Mouse (Mus musculus): ENCODE measurements around the gene Hectd1. TPM values are rescaled to one million over a fixed set of nuclear protein-coding genes. Genes with fewer than 3 reads are reported as not detected.

Hectd1 gene
- polyA plus RNA-seq, 1 experiment: 93.5 TPM

- no peak for TF ChIP-seq POLR2A (IDR thresholded peaks at IDR 0.05; ENCODE audit: low read depth, low read length)
- TF ChIP-seq CTCF (IDR thresholded peaks at IDR 0.05; ENCODE audit: borderline replicate concordance, insufficient read depth, low read length): no peak
- Histone ChIP-seq H3K4me1 (ENCODE audit: control insufficient read depth, insufficient read depth, low read length) (peaks cover 3% of the 10 kb centered on the region), H3K27ac (ENCODE audit: insufficient read depth, low read length) (peak overlapping the region; percentile 96), H3K4me3 (ENCODE audit: insufficient read depth, low read length) (peak overlapping the region; percentile 52)
Observed at GRCm38 (mm10) chr12:51830077-51830402, 704 bp upstream of the Hectd1 start.

GRCm38 (mm10) chr12:51828716-51829289 lies 533 bp downstream of the Hectd1 start:
- TF ChIP-seq POLR2A (IDR thresholded peaks at IDR 0.05; ENCODE audit: low read depth, low read length): no peak
- TF ChIP-seq CTCF (IDR thresholded peaks at IDR 0.05; ENCODE audit: borderline replicate concordance, insufficient read depth, low read length): no peak
- Histone ChIP-seq H3K27ac (ENCODE audit: insufficient read depth, low read length) (peak overlapping the region; percentile 96), H3K4me3 (ENCODE audit: insufficient read depth, low read length) (peak overlapping the region; percentile 91), H3K4me1 (ENCODE audit: control insufficient read depth, insufficient read depth, low read length) (peaks cover 3% of the 10 kb centered on the region)

GRCm38 (mm10) chr12:51827958-51828650 lies 1.2 kb downstream of the Hectd1 start:
- TF ChIP-seq POLR2A (IDR thresholded peaks at IDR 0.05; ENCODE audit: low read depth, low read length) (no peak), CTCF (IDR thresholded peaks at IDR 0.05; ENCODE audit: borderline replicate concordance, insufficient read depth, low read length) (no peak)
- peaks cover 6% of the 10 kb centered on the region for H3K4me1 ChIP-seq (ENCODE audit: control insufficient read depth, insufficient read depth, low read length)
- H3K27ac ChIP-seq (ENCODE audit: insufficient read depth, low read length): peak overlapping the region; percentile 96; the same call in 1 of the 2 replicates
- peak overlapping the region; percentile 91 for H3K4me3 ChIP-seq (ENCODE audit: insufficient read depth, low read length)

- Histone ChIP-seq H3K4me1 (ENCODE audit: control insufficient read depth, insufficient read depth, low read length) (peaks cover 6% of the 10 kb centered on the region), H3K4me3 (ENCODE audit: insufficient read depth, low read length) (no peak overlapping the region), H3K27ac (ENCODE audit: insufficient read depth, low read length) (no peak overlapping the region)
- no peak for TF ChIP-seq POLR2A (IDR thresholded peaks at IDR 0.05; ENCODE audit: low read depth, low read length)
- no peak for TF ChIP-seq CTCF (IDR thresholded peaks at IDR 0.05; ENCODE audit: borderline replicate concordance, insufficient read depth, low read length)
Observed at GRCm38 (mm10) chr12:51825338-51825737, 4.0 kb downstream of the Hectd1 start.

- no peak overlapping the region for H3K4me3 ChIP-seq (ENCODE audit: insufficient read depth, low read length)
- no peak overlapping the region for H3K27ac ChIP-seq (ENCODE audit: insufficient read depth, low read length)
- TF ChIP-seq CTCF (IDR thresholded peaks at IDR 0.05; ENCODE audit: borderline replicate concordance, insufficient read depth, low read length): no peak
- no peak for TF ChIP-seq POLR2A (IDR thresholded peaks at IDR 0.05; ENCODE audit: low read depth, low read length)
- peaks cover 6% of the 10 kb centered on the region for H3K4me1 ChIP-seq (ENCODE audit: control insufficient read depth, insufficient read depth, low read length)
Observed at GRCm38 (mm10) chr12:51823311-51823710, 6.0 kb downstream of the Hectd1 start.

- H3K4me3 ChIP-seq (ENCODE audit: insufficient read depth, low read length): no peak overlapping the region
- H3K27ac ChIP-seq (ENCODE audit: insufficient read depth, low read length): no peak overlapping the region
- TF ChIP-seq POLR2A (IDR thresholded peaks at IDR 0.05; ENCODE audit: low read depth, low read length): no peak
- TF ChIP-seq CTCF (IDR thresholded peaks at IDR 0.05; ENCODE audit: borderline replicate concordance, insufficient read depth, low read length): no peak
- H3K4me1 ChIP-seq (ENCODE audit: control insufficient read depth, insufficient read depth, low read length): peaks cover 6% of the 10 kb centered on the region
Observed at GRCm38 (mm10) chr12:51822861-51823260, 6.5 kb downstream of the Hectd1 start.

- TF ChIP-seq POLR2A (IDR thresholded peaks at IDR 0.05; ENCODE audit: low read depth, low read length) (no peak), CTCF (IDR thresholded peaks at IDR 0.05; ENCODE audit: borderline replicate concordance, insufficient read depth, low read length) (no peak)
- Histone ChIP-seq H3K27ac (ENCODE audit: insufficient read depth, low read length) (no peak overlapping the region), H3K4me3 (ENCODE audit: insufficient read depth, low read length) (no peak overlapping the region), H3K4me1 (ENCODE audit: control insufficient read depth, insufficient read depth, low read length) (peaks cover 5% of the 10 kb centered on the region)
Observed at GRCm38 (mm10) chr12:51822236-51822635, 7.1 kb downstream of the Hectd1 start.

GRCm38 (mm10) chr12:51821256-51821655 lies 8.1 kb downstream of the Hectd1 start:
- H3K4me1 ChIP-seq (ENCODE audit: control insufficient read depth, insufficient read depth, low read length): peaks cover 2% of the 10 kb centered on the region
- TF ChIP-seq CTCF (IDR thresholded peaks at IDR 0.05; ENCODE audit: borderline replicate concordance, insufficient read depth, low read length) (no peak), POLR2A (IDR thresholded peaks at IDR 0.05; ENCODE audit: low read depth, low read length) (no peak)
- H3K27ac ChIP-seq (ENCODE audit: insufficient read depth, low read length): no peak overlapping the region
- no peak overlapping the region for H3K4me3 ChIP-seq (ENCODE audit: insufficient read depth, low read length)

GRCm38 (mm10) chr12:51819951-51820498 lies 9.3 kb downstream of the Hectd1 start:
- TF ChIP-seq CTCF (IDR thresholded peaks at IDR 0.05; ENCODE audit: borderline replicate concordance, insufficient read depth, low read length): no peak
- TF ChIP-seq POLR2A (IDR thresholded peaks at IDR 0.05; ENCODE audit: low read depth, low read length): no peak
- no peak overlapping the region for H3K27ac ChIP-seq (ENCODE audit: insufficient read depth, low read length)
- H3K4me3 ChIP-seq (ENCODE audit: insufficient read depth, low read length): no peak overlapping the region
- H3K4me1 ChIP-seq (ENCODE audit: control insufficient read depth, insufficient read depth, low read length): peaks cover 2% of the 10 kb centered on the region
